Mouse (Mus musculus) kidney, adult 2 months (tissue): ENCODE measurements around the gene Cntnap4.

ENCODE experiments used
- CTCF ChIP-seq: fragments of 200-500 bp; conservative IDR thresholded peaks from 2 replicates; pipeline ENCODE4 v1.5.1; 2011; ENCODE audit warnings: low read depth, mild to moderate bottlenecking, control low read depth, low read length, moderate library complexity, mixed read lengths; ENCODE audit not compliant: insufficient read depth, insufficient read length
- POLR2A ChIP-seq: fragments of 200-500 bp; IDR thresholded peaks from one replicate; pipeline ENCODE4 v1.6.1; 2011; ENCODE audit warnings: low read depth, low read length, control low read depth

GRCm38 (mm10) chr8:112909527-112909926 lies 339.7 kb downstream of the Cntnap4 start:
- no peak for TF ChIP-seq POLR2A
- TF ChIP-seq CTCF, result no peak; the same call in 1 of the 2 replicates
